ENCODE assay signal across 7 mouse cellular contexts in the genomic region with DNA sequence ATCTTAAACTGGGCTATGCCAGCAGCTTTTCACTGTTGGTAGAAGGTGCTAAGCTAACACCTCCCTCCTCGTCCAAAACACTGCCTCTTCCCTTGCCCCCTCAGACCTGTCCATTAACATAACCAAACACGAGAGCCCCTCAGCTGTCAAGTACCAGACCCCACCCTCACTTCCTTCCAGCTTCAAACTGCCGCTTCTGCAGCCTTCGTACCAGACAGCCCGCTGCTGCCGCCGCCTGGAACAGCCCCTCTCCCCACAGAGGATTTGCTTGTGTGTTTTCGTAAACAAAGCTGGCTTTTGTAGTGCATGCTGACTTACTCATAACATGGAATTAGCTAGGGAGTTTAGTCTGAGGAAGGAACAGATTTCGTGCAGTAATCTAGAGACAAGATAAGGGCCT. TPM values are rescaled to one million over a fixed set of nuclear protein-coding genes. Genes with fewer than 3 reads are reported as not detected.
DNase-seq lines count a peak whose midpoint lies in the region; ATAC-seq lines count a peak whose summit lies in the region.

No protein-coding gene starts in this region.

- peak overlapping the region; percentile 50; the same call in 1 of the 2 replicates for H3K9ac ChIP-seq in limb, embryonic 12.5 days (replicated peaks)

- DNase-seq in forebrain, embryonic 10.5 days (ENCODE audit: extremely low spot score, low spot score): peak; percentile 45
- peak; percentile 35 for DNase-seq in thymus, postnatal 25 days
- DNase-seq in cerebellum, postnatal 4 days (ENCODE audit: low spot score in 2 of 2): no peak
- no peak for DNase-seq in cerebellum, postnatal 36 days

- H3K4me2 ChIP-seq in limb, embryonic 12.5 days: peak overlapping the region; percentile 89

- peaks cover 95% of the 10 kb centered on the region for H3K27me3 ChIP-seq in megakaryocyte, embryonic 14.5 days (replicated peaks)
- H3K27me3 ChIP-seq in forebrain, embryonic 10.5 days (ENCODE audit: poor library complexity, severe bottlenecking): peaks cover 70% of the 10 kb centered on the region
- H3K27me3 ChIP-seq in limb, embryonic 12.5 days: peaks cover 35% of the 10 kb centered on the region

- peaks cover 4% of the 10 kb centered on the region; the same call in 1 of the 2 replicates for H3K9me3 ChIP-seq in megakaryocyte, embryonic 14.5 days
- H3K9me3 ChIP-seq in forebrain, embryonic 10.5 days: no peaks in the 10 kb centered on the region
- no peaks in the 10 kb centered on the region for H3K9me3 ChIP-seq in limb, embryonic 12.5 days

- H3K36me3 ChIP-seq in megakaryocyte, embryonic 14.5 days (replicated peaks; ENCODE audit: low read length): no peaks in the 10 kb centered on the region
- peaks cover 15% of the 10 kb centered on the region for H3K36me3 ChIP-seq in forebrain, embryonic 10.5 days (replicated peaks)
- H3K36me3 ChIP-seq in limb, embryonic 12.5 days: no peaks in the 10 kb centered on the region

- H3K4me3 ChIP-seq in megakaryocyte, embryonic 14.5 days (replicated peaks): peak overlapping the region; percentile 33
- H3K4me3 ChIP-seq in forebrain, embryonic 10.5 days: peak overlapping the region; percentile 72
- H3K4me3 ChIP-seq in limb, embryonic 12.5 days (replicated peaks): peak overlapping the region; percentile 83

- no peak for ATAC-seq in megakaryocyte, adult 5-6 weeks (ENCODE audit: poor library complexity, severe bottlenecking)
- no peak for ATAC-seq in limb, embryonic 12.5 days (ENCODE audit: insufficient number of reproducible peaks, insufficient read depth, low FRiP score, low TSS enrichment, low read depth)

- under 1% methylated on average over 9 of the region's 9 CpGs for WGBS in forebrain, embryonic 10.5 days
- WGBS in limb, embryonic 12.5 days: under 1% methylated on average over 9 of the region's 9 CpGs

- peak overlapping the region; percentile 97 for H3K27ac ChIP-seq in forebrain, embryonic 10.5 days
- H3K27ac ChIP-seq in limb, embryonic 12.5 days: peak overlapping the region; percentile 96; the same call in 1 of the 2 replicates

- peaks cover 32% of the 10 kb centered on the region for H3K4me1 ChIP-seq in megakaryocyte, embryonic 14.5 days
- H3K4me1 ChIP-seq in forebrain, embryonic 10.5 days: peaks cover 97% of the 10 kb centered on the region
- peaks cover 81% of the 10 kb centered on the region for H3K4me1 ChIP-seq in limb, embryonic 12.5 days (replicated peaks)

RNA-seq across cellular contexts. Expression of a gene that starts 1.8 kb away (rescaled TPM):
- 0.54 TPM in 1 of 2 replicates, not detected in the other for polyA plus RNA-seq in megakaryocyte, embryonic 14.5 days (2012; ENCODE audit: insufficient read depth, low replicate concordance)
- total RNA-seq in megakaryocyte, adult 5-6 weeks (2015): not detected in 2 replicates
- not detected in 2 replicates for total RNA-seq in megakaryocyte, adult 5-6 weeks (2017)
- 11.5 and 13.9 TPM in 2 replicates for polyA plus RNA-seq in forebrain, embryonic 10.5 days (2016; fragmentation: Nextera tagmentation; extraction: Ambion mirVana)
- 8.7 and 12.0 TPM in 2 replicates for polyA plus RNA-seq in limb, embryonic 12.5 days (2016; fragmentation: Nextera tagmentation; extraction: Ambion mirVana)

RNA-seq across cellular contexts. Expression of a gene that starts 33.2 kb away (rescaled TPM):
- 45.0 and 64.1 TPM in 2 replicates for polyA plus RNA-seq in megakaryocyte, embryonic 14.5 days (2012; ENCODE audit: insufficient read depth, low replicate concordance)
- total RNA-seq in megakaryocyte, adult 5-6 weeks (2015): 4.2 and 6.4 TPM in 2 replicates
- total RNA-seq in megakaryocyte, adult 5-6 weeks (2017): 7.1 and 8.1 TPM in 2 replicates
- 32.6 and 35.6 TPM in 2 replicates for polyA plus RNA-seq in forebrain, embryonic 10.5 days (2016; fragmentation: Nextera tagmentation; extraction: Ambion mirVana)
- 51.9 and 54.9 TPM in 2 replicates for polyA plus RNA-seq in limb, embryonic 12.5 days (2016; fragmentation: Nextera tagmentation; extraction: Ambion mirVana)

Comparison
In these comparisons a context has a peak if more than half of its experiments do, and no peak if none do; other contexts are left out.
1. H3K4me3 ChIP-seq: peak in every context shown above with its lines; median percentile 83 in limb, embryonic 12.5 days; 72 in forebrain, embryonic 10.5 days; 33 in megakaryocyte, embryonic 14.5 days.
2. DNase-seq: peak in forebrain, embryonic 10.5 days (single experiment) and thymus, postnatal 25 days (single experiment); none in cerebellum, postnatal 4 days (0 of 2) and cerebellum, postnatal 36 days (0 of 2).